Mouse (Mus musculus): ENCODE measurements around the gene Trpc4. TPM values are rescaled to one million over a fixed set of nuclear protein-coding genes. Genes with fewer than 3 reads are reported as not detected.

Trpc4 gene
- total and polyA plus RNA-seq, 3 experiments, result not detected

DNA sequence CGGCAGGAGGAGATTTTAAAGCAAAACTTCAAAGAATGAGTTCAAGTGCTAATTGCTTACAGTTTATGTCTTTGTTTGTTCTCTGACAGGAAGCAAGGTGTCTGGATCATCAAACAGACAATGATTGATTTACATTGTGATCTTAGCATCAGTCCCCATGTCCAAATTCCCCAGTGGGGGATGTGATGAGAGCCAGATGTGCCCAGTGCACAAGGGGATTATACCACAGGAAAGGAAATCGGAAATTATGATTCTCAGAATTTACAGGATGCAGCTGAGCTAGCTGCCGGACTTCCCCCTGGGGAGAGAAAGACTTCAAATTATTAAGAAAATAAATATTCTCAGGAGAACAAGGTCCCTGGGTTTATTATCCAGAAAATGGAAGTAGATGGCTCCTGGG is 133.9 kb downstream of the Trpc4 start:
- in situ Hi-C loops (cut with MboI; ENCODE audit: low pct_ligation_motif_present, low pct_unique_long_range_greater_than_20kb, low sequenced_read_pairs), result no loop called here
- no peak for DNase-seq (ENCODE audit: extremely low read depth)
- H3K4me1 ChIP-seq (ENCODE audit: control insufficient read depth in 1 of 2, insufficient read depth in 2 of 2), result no peaks in the 10 kb centered on the region

DNA sequence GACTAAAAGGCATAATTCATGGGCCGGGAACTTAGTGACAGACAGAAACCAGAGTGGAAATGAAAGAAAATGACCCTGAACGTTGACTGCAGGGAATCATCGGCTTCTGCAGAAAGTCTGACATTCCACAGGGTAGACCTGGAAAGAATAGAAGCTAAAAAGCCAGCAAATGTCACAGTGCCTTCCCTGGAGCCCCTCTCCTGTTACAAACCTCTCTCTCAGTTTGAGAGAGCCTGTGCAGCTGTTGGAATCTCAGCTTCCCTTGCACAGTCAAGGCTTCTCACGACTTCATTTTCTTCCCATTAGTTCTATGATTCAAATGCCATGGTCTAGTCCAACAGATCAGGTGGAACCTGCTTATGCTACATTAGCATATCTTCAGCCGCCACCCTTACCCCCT is 154.8 kb downstream of the Trpc4 start:
- dilution Hi-C loops (cut with MboI; ENCODE audit: extremely low pct_ligation_motif_present, extremely low pct_unique_long_range_greater_than_20kb, low sequenced_read_pairs), result no loop called here

More for the DNA sequence above, 133.9 kb downstream of the Trpc4 start:
- dilution Hi-C loops (cut with MboI; ENCODE audit: extremely low pct_ligation_motif_present, extremely low pct_unique_long_range_greater_than_20kb, low sequenced_read_pairs), result no loop called here
- no peak overlapping the region for H3K27ac ChIP-seq (ENCODE audit: insufficient read depth, low read depth)
- H3K9ac ChIP-seq (ENCODE audit: insufficient read depth, low read depth), result no peak overlapping the region
- no peaks in the 10 kb centered on the region for H3K36me3 ChIP-seq (replicated peaks in 1 of 2; ENCODE audit: control insufficient read depth in 1 of 2, insufficient read depth in 1 of 2, low read length in 1 of 2)
- TF ChIP-seq USF1 (IDR thresholded peaks at IDR 0.05; ENCODE audit: low read depth, low read length) (no peak), RCOR1 (conservative IDR thresholded peaks at IDR 0.05; ENCODE audit: low read depth, low read length) (no peak), POLR2AphosphoS2 (IDR thresholded peaks at IDR 0.05; ENCODE audit: low read depth, low read length) (no peak), ELF1 (IDR thresholded peaks at IDR 0.05; ENCODE audit: low read depth, low read length) (no peak), IRF4 (IDR thresholded peaks at IDR 0.05; ENCODE audit: low read depth, low read length) (no peak), CHD1 (IDR thresholded peaks at IDR 0.05; ENCODE audit: low read depth, low read length) (no peak), ZNF384 (IDR thresholded peaks at IDR 0.05; ENCODE audit: low read depth, low read length) (no peak), KAT2A (IDR thresholded peaks at IDR 0.05; ENCODE audit: insufficient replicate concordance, low read length) (no peak), ZKSCAN1 (IDR thresholded peaks at IDR 0.05; ENCODE audit: borderline replicate concordance, low read depth, low read length) (no peak), EP300 (IDR thresholded peaks at IDR 0.05; ENCODE audit: low read length) (no peak)
- H3K27me3 ChIP-seq (replicated peaks), result no peaks in the 10 kb centered on the region
- H3K9me3 ChIP-seq (replicated peaks; ENCODE audit: low read length), result no peaks in the 10 kb centered on the region
- no peaks in the 10 kb centered on the region for H3K79me2 ChIP-seq (replicated peaks; ENCODE audit: control insufficient read depth, extremely low read depth, insufficient read depth, poor library complexity, severe bottlenecking)
- H3K4me3 ChIP-seq (replicated peaks in 1 of 3; ENCODE audit: low read depth in 2 of 3, low read length in 2 of 3, poor library complexity in 1 of 3), result no peak overlapping the region
- no peak overlapping the region for H3K4me2 ChIP-seq (ENCODE audit: insufficient read depth, low read depth, poor library complexity, severe bottlenecking)

More for the DNA sequence above, 154.8 kb downstream of the Trpc4 start:
- Histone ChIP-seq H3K4me3 (replicated peaks in 1 of 3; ENCODE audit: low read depth in 2 of 3, low read length in 2 of 3, poor library complexity in 1 of 3) (no peak overlapping the region), H3K4me2 (ENCODE audit: insufficient read depth, low read depth, poor library complexity, severe bottlenecking) (no peak overlapping the region), H3K9ac (ENCODE audit: insufficient read depth, low read depth) (no peak overlapping the region), H3K4me1 (ENCODE audit: control insufficient read depth in 1 of 2, insufficient read depth in 2 of 2) (0 out of 4 replicates have a peak, but pooled peaks cover 0 to 2% of the 10 kb centered on the region in 2 experiments), H3K27ac (ENCODE audit: insufficient read depth, low read depth) (no peak overlapping the region), H3K79me2 (replicated peaks; ENCODE audit: control insufficient read depth, extremely low read depth, insufficient read depth, poor library complexity, severe bottlenecking) (no peaks in the 10 kb centered on the region), H3K9me3 (replicated peaks; ENCODE audit: low read length) (no peaks in the 10 kb centered on the region), H3K27me3 (replicated peaks) (no peaks in the 10 kb centered on the region), H3K36me3 (replicated peaks in 1 of 2; ENCODE audit: control insufficient read depth in 1 of 2, insufficient read depth in 1 of 2, low read length in 1 of 2) (no peaks in the 10 kb centered on the region)
- no peak for TF ChIP-seq ZMIZ1 (IDR thresholded peaks at IDR 0.05; ENCODE audit: low read depth, low read length)
- TF ChIP-seq USF1 (IDR thresholded peaks at IDR 0.05; ENCODE audit: low read depth, low read length), result no peak
- TF ChIP-seq NRF1 (IDR thresholded peaks at IDR 0.05; ENCODE audit: low read depth, low read length), result no peak
- no peak for TF ChIP-seq E2F4 (IDR thresholded peaks at IDR 0.05; ENCODE audit: insufficient replicate concordance, low read depth, low read length)
- TF ChIP-seq MEF2A (IDR thresholded peaks at IDR 0.05; ENCODE audit: borderline replicate concordance, low read depth, low read length), result no peak
- TF ChIP-seq ZKSCAN1 (IDR thresholded peaks at IDR 0.05; ENCODE audit: borderline replicate concordance, low read depth, low read length), result no peak
- TF ChIP-seq RAD21 (IDR thresholded peaks at IDR 0.05; ENCODE audit: low read depth, low read length), result no peak
- no peak for TF ChIP-seq MXI1 (IDR thresholded peaks at IDR 0.05; ENCODE audit: low read depth, low read length)
- TF ChIP-seq POLR2A (IDR thresholded peaks at IDR 0.05; ENCODE audit: low read depth, low read length), result no peak
- TF ChIP-seq SIN3A (IDR thresholded peaks at IDR 0.05; ENCODE audit: low read length), result no peak
- no peak for TF ChIP-seq RCOR1 (conservative IDR thresholded peaks at IDR 0.05; ENCODE audit: low read depth, low read length)
- TF ChIP-seq EP300 (IDR thresholded peaks at IDR 0.05; ENCODE audit: low read length), result no peak
- no peak for TF ChIP-seq ZC3H11A (IDR thresholded peaks at IDR 0.05; ENCODE audit: low read depth, low read length)
- no peak for TF ChIP-seq TBP (conservative IDR thresholded peaks at IDR 0.05; ENCODE audit: low read depth, low read length)
- no peak for TF ChIP-seq ETS1 (conservative IDR thresholded peaks at IDR 0.05; ENCODE audit: low read depth, low read length)
- no peak for TF ChIP-seq HCFC1 (IDR thresholded peaks at IDR 0.05; ENCODE audit: low read depth, low read length)
- in situ Hi-C loops (cut with MboI; ENCODE audit: low pct_ligation_motif_present, low pct_unique_long_range_greater_than_20kb, low sequenced_read_pairs), result loop anchor here (25.0 kb wide), 1 partner anchor 573 kb away; no protein-coding TSS in a partner anchor
- DNase-seq (ENCODE audit: extremely low read depth), result no peak
